Mouse (Mus musculus): ENCODE measurements around the gene Olfr398. TPM values are rescaled to one million over a fixed set of nuclear protein-coding genes. Genes with fewer than 3 reads are reported as not detected.

Gene Olfr398
- not detected for total RNA-seq (2021)
- long read RNA-seq, experiment 1, result 0 reads
- long read RNA-seq, experiment 2, result 0 reads

- intact Hi-C loops (cut with DNase I), result no loop called here
- DNase-seq, result no peak
Observed at GRCm38 (mm10) chr11:73990307-73990706, at the start of gene Olfr398. Gene Olfr398 (minus strand): TSS chr11:73990407.

GRCm38 (mm10) chr11:73993115-73993514 is 2.9 kb upstream of the Olfr398 start:
- no peak for DNase-seq
- intact Hi-C loops (cut with DNase I), result no loop called here

DNA sequence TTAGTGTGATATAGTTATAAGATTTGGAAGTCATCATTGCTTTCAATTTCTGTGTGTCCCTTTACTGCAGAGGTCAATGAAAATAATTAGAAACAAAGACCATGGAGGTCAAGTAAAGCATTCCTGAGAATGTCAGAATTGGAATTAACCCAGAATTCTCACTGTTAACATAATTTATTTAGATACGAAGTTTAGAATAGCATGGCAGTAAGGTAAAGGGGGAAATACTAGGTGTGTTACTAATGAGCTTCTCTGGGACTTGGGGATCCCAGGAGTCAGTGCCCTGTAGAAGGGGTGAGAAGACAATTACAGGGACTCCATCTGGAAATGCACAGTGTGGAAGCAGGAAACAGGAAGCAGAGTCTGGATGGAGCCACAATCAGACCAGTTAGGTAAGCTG is 29.7 kb downstream of the Olfr398 start, which contains the start of gene Olfr397:
TSS of gene Olfr397 (plus strand) at position 301 of the 400 bp plus-strand sequence.
- intact Hi-C loops (cut with DNase I), result no loop called here
- DNase-seq, result no peak

GRCm38 (mm10) chr11:73936377-73936776 is 53.8 kb downstream of the Olfr398 start, which contains the start of gene Olfr23:
Gene Olfr23 (plus strand): TSS chr11:73936677.
- intact Hi-C loops (cut with DNase I), result no loop called here

More at GRCm38 (mm10) chr11:73936377-73936776, 53.8 kb downstream of the Olfr398 start, which contains the start of gene Olfr23:
- no peak for DNase-seq

Other genes with a start within 250 kb of the Olfr398 start
- not detected for gene Olfr389, start 209.7 kb downstream of the Olfr398 start, total RNA-seq (2021)
- not detected for gene Olfr390, start 207.4 kb downstream of the Olfr398 start, total RNA-seq (2021)
- gene Olfr391-ps, start 187.4 kb downstream of the Olfr398 start, total RNA-seq (2021), result not detected
- not detected for gene Olfr392, start 173.4 kb downstream of the Olfr398 start, total RNA-seq (2021)
- gene Olfr393, start 139.0 kb downstream of the Olfr398 start, total RNA-seq (2021), result not detected
- not detected for gene Olfr394, start 99.6 kb downstream of the Olfr398 start, total RNA-seq (2021)
- not detected for gene Olfr395, start 81.1 kb downstream of the Olfr398 start, total RNA-seq (2021)
- not detected for gene Olfr23, start 53.7 kb downstream of the Olfr398 start, total RNA-seq (2021)
- not detected for gene Olfr397, start 29.6 kb downstream of the Olfr398 start, total RNA-seq (2021)
- not detected for gene Olfr139, start 66.1 kb upstream of the Olfr398 start, total RNA-seq (2021)
- gene Olfr399, start 66.2 kb upstream of the Olfr398 start, total RNA-seq (2021), result not detected
- not detected for gene Zfp616, start 79.5 kb upstream of the Olfr398 start, total RNA-seq (2021)
- not detected for gene Olfr401, start 123.3 kb upstream of the Olfr398 start, total RNA-seq (2021)
- gene Olfr402, start 163.1 kb upstream of the Olfr398 start, total RNA-seq (2021), result not detected
- gene Olfr403, start 195.8 kb upstream of the Olfr398 start, total RNA-seq (2021), result not detected
- gene Olfr43, start 221.0 kb upstream of the Olfr398 start, total RNA-seq (2021), result not detected